Mouse (Mus musculus): ENCODE results near the gene Praf2. TPM values are rescaled to one million over a fixed set of nuclear protein-coding genes. Genes with fewer than 3 reads are reported as not detected.
A peak's percentile ranks its signal among the peaks of the same experiment; 100 is the strongest.
"Not testable (repeated sequence)": the region's sequence is repeated elsewhere in the genome, so short reads cannot be mapped to it uniquely, and the experiment has no call there.

Gene Praf2
- polyA plus RNA-seq, 1 experiment: 112 TPM

DNA sequence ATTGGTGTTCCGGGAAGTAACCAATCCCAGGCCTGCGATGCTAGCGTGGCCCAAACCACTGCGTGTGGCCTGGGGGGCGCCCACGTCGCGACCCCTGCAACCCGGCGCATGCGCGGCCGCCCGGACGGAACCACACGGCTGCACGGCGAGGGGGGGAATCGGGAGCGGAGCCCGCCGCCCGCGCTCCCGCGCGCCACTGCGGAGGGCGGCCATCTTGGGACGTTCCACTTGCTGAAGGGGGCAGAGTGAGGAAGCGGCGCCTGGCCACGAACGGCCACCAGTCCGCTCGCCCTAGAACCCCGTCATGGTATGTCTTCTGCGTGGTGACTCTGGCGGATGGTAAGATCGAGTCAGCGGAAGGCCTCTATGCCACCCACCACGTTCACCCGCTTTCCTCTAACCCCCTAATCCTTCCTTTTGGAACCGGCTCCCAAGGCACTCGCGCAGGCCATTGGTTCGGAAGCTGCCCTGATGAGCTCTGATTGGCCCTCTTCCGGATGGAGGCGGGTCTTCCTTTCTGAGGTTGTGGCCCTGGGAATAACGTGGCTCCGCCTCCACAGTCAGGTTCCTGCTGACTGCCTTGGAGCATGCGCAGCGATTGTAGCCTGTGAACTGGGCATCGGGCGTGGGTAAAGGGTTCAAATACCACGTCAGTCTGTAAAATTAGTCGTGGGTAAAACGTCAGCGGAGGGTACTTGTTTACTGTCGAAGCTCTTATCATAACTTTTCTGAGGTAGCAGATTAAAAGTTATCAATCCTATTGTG is 13.9 kb upstream of the Praf2 start, which contains the start of gene Wdr45:
Wdr45 (plus strand) TSS at position 199 of the 765 bp plus-strand sequence.
- H3K4me3 ChIP-seq (ENCODE audit: insufficient read depth, low read length): peak within 1 kb of the TSS; percentile 56
- not testable (repeated sequence) for H3K4me1 ChIP-seq (ENCODE audit: control insufficient read depth, insufficient read depth, low read length); H3K27ac ChIP-seq (ENCODE audit: insufficient read depth, low read length)
- peak; percentile 58 for TF ChIP-seq POLR2A (IDR thresholded peaks at IDR 0.05; ENCODE audit: low read depth, low read length)

DNA sequence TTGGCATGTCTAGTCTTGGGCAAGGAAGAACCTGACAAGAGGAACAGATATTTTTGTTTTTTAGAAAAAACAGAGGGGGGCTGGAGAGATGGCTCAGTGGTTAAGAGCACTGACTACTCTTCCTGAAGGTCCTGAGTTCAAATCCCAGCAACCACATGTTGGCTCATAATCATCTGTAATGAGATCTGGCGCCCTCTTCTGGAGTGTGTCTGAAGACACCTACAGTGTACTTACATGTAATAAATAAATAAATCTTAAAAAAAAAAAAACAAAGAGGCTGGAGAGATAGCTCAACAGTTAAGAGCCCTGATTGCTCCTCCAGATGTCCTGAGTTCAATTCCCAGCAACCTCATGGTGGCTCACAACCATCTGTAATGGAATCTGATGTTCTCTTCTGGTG is 12.2 kb upstream of the Praf2 start:
- H3K27ac ChIP-seq (ENCODE audit: insufficient read depth, low read length); H3K4me3 ChIP-seq (ENCODE audit: insufficient read depth, low read length); H3K4me1 ChIP-seq (ENCODE audit: control insufficient read depth, insufficient read depth, low read length): not testable (repeated sequence)

- H3K4me3 ChIP-seq (ENCODE audit: insufficient read depth, low read length): peak within 1 kb of the TSS; percentile 56
- H3K27ac ChIP-seq (ENCODE audit: insufficient read depth, low read length): peak within 1 kb of the TSS; percentile 97
- H3K4me1 ChIP-seq (ENCODE audit: control insufficient read depth, insufficient read depth, low read length): no peaks in the 10 kb centered on the region
Observed at GRCm38 (mm10) chrX:7721514-7722281, 6.5 kb upstream of the Praf2 start, which contains the start of gene Gm45208. Gm45208 (plus strand) TSS chrX:7722245.

DNA sequence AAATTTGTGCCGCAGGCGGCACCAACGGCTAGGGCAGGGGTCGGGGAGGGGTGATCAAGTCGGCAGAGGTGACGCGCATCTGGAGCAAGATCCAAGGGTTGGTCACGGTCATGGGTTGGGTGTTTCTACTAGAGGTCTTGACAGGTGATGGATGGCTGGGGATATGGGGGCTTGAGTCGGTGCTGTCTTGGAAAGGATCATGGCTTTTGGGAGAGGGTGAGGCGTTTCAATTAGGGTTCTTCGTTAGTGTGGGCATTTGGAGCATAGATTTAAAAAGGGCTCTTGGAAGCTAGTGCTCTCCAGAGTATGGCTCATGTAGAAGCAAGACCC is 6.0 kb upstream of the Praf2 start:
- Histone ChIP-seq H3K27ac (ENCODE audit: insufficient read depth, low read length) (no peak overlapping the region; the same call in 1 of the 2 replicates), H3K4me3 (ENCODE audit: insufficient read depth, low read length) (peak overlapping the region; percentile 56), H3K4me1 (ENCODE audit: control insufficient read depth, insufficient read depth, low read length) (no peaks in the 10 kb centered on the region)
- TF ChIP-seq POLR2A (IDR thresholded peaks at IDR 0.05; ENCODE audit: low read depth, low read length) (no peak), CTCF (IDR thresholded peaks at IDR 0.05; ENCODE audit: borderline replicate concordance, insufficient read depth, low read length) (no peak)

More at GRCm38 (mm10) chrX:7721514-7722281, 6.5 kb upstream of the Praf2 start, which contains the start of gene Gm45208:
- TF ChIP-seq CTCF (IDR thresholded peaks at IDR 0.05; ENCODE audit: borderline replicate concordance, insufficient read depth, low read length) (no peak), POLR2A (IDR thresholded peaks at IDR 0.05; ENCODE audit: low read depth, low read length) (no peak)

GRCm38 (mm10) chrX:7722691-7723090 is 5.5 kb upstream of the Praf2 start:
- TF ChIP-seq CTCF (IDR thresholded peaks at IDR 0.05; ENCODE audit: borderline replicate concordance, insufficient read depth, low read length) (no peak), POLR2A (IDR thresholded peaks at IDR 0.05; ENCODE audit: low read depth, low read length) (no peak)
- Histone ChIP-seq H3K4me1 (ENCODE audit: control insufficient read depth, insufficient read depth, low read length) (peaks cover 2% of the 10 kb centered on the region; the same call in 1 of the 2 replicates), H3K27ac (ENCODE audit: insufficient read depth, low read length) (no peak overlapping the region), H3K4me3 (ENCODE audit: insufficient read depth, low read length) (peak overlapping the region; percentile 56)

- TF ChIP-seq POLR2A (IDR thresholded peaks at IDR 0.05; ENCODE audit: low read depth, low read length): no peak
- TF ChIP-seq CTCF (IDR thresholded peaks at IDR 0.05; ENCODE audit: borderline replicate concordance, insufficient read depth, low read length): no peak
- Histone ChIP-seq H3K27ac (ENCODE audit: insufficient read depth, low read length) (no peak overlapping the region), H3K4me1 (ENCODE audit: control insufficient read depth, insufficient read depth, low read length) (peaks cover 3% of the 10 kb centered on the region; the same call in 1 of the 2 replicates), H3K4me3 (ENCODE audit: insufficient read depth, low read length) (no peak overlapping the region)
Observed at GRCm38 (mm10) chrX:7724135-7724534, 4.1 kb upstream of the Praf2 start.

DNA sequence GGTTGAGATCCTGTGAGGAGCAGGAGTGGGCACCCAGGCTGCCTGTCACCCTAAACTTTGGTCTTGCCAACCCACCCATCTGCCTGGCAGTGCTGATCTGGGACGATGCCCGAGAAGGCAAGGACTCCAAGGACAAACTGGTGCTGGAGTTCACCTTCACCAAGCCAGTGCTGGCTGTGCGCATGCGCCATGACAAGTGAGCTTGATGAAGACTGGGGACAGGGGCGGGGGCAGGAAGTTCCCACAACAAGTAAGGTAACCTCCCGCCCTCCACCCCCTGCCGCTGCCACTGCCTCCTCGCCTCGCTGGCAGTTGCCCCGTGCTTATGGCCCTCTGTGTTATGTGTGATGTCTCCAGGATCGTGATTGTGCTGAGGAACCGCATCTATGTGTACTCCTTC is 2.4 kb upstream of the Praf2 start:
- Histone ChIP-seq H3K27ac (ENCODE audit: insufficient read depth, low read length) (no peak overlapping the region), H3K4me3 (ENCODE audit: insufficient read depth, low read length) (no peak overlapping the region), H3K4me1 (ENCODE audit: control insufficient read depth, insufficient read depth, low read length) (peaks cover 3% of the 10 kb centered on the region; the same call in 1 of the 2 replicates)
- TF ChIP-seq POLR2A (IDR thresholded peaks at IDR 0.05; ENCODE audit: low read depth, low read length) (no peak), CTCF (IDR thresholded peaks at IDR 0.05; ENCODE audit: borderline replicate concordance, insufficient read depth, low read length) (no peak)

- no peak for TF ChIP-seq CTCF (IDR thresholded peaks at IDR 0.05; ENCODE audit: borderline replicate concordance, insufficient read depth, low read length)
- no peak for TF ChIP-seq POLR2A (IDR thresholded peaks at IDR 0.05; ENCODE audit: low read depth, low read length)
- H3K4me3 ChIP-seq (ENCODE audit: insufficient read depth, low read length): no peak overlapping the region
Observed at GRCm38 (mm10) chrX:7727176-7727575, 1.1 kb upstream of the Praf2 start.

DNA sequence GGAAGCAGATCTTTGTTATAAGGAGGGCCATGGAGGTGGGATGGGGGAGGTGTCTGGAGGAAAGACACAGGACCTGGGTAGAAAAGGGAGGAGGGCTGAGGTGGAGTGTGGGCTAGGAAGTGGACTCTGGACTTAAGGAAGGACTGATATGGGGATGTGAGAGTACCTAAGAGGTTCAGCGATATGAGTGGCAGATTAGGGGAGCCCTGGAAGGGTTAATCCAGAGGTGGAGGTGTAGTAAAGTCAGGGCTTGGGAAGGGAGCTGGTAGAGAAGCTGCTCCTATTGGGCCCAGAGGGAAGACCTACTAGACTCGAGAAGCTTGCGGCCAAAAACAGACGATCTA is 655 bp downstream of the Praf2 start:
- H3K4me1 ChIP-seq (ENCODE audit: control insufficient read depth, insufficient read depth, low read length): peaks cover 3% of the 10 kb centered on the region; the same call in 1 of the 2 replicates
- H3K27ac ChIP-seq (ENCODE audit: insufficient read depth, low read length): peak overlapping the region; percentile 34; the same call in 1 of the 2 replicates
- peak overlapping the region; percentile 64 for H3K4me3 ChIP-seq (ENCODE audit: insufficient read depth, low read length)
- TF ChIP-seq POLR2A (IDR thresholded peaks at IDR 0.05; ENCODE audit: low read depth, low read length) (no peak), CTCF (IDR thresholded peaks at IDR 0.05; ENCODE audit: borderline replicate concordance, insufficient read depth, low read length) (no peak)

More at GRCm38 (mm10) chrX:7727176-7727575, 1.1 kb upstream of the Praf2 start:
- Histone ChIP-seq H3K4me1 (ENCODE audit: control insufficient read depth, insufficient read depth, low read length) (peaks cover 3% of the 10 kb centered on the region; the same call in 1 of the 2 replicates), H3K27ac (ENCODE audit: insufficient read depth, low read length) (no peak overlapping the region)

DNA sequence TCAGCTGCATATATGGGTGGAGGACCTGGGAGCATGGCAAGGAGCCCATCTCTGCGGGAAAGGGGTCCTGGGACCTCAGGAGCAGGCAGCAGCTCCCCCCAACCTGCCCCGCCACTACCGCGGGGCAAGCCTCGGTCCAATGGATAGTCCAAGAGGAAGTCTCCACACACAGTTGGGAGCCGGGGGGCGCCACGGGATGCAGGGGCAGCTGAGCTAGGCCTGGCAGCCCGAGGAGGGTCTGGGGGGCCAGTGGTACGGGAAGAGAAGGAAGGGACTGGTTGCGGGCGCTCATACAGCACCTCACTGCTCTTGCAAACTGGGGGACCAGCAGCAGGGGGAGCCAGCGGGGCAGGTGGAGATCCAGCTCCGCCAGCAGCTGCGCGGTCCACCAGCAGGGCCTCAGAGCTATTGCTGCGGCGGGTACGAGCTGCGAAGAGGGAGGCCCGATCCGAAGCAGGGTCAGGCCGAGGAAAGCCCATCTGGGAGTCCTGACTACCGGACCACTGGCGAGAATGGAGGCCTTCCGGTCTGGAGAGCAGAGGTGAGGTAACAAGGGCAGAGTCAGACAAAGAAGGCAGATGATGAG is 5.4 kb downstream of the Praf2 start:
- H3K4me3 ChIP-seq (ENCODE audit: insufficient read depth, low read length): no peak overlapping the region
- H3K4me1 ChIP-seq (ENCODE audit: control insufficient read depth, insufficient read depth, low read length): no peaks in the 10 kb centered on the region
- no peak overlapping the region for H3K27ac ChIP-seq (ENCODE audit: insufficient read depth, low read length)
- TF ChIP-seq POLR2A (IDR thresholded peaks at IDR 0.05; ENCODE audit: low read depth, low read length): no peak
- TF ChIP-seq CTCF (IDR thresholded peaks at IDR 0.05; ENCODE audit: borderline replicate concordance, insufficient read depth, low read length): no peak

All from embryonic fibroblast, embryonic 13.5 days (primary cell).